Mouse (Mus musculus): ENCODE results near the gene Notch2.

- TF ChIP-seq CTCF (IDR thresholded peaks at IDR 0.05; ENCODE audit: low read depth) (no peak), EP300 (optimal IDR thresholded peaks at IDR 0.05) (no peak)
Measured at GRCm38 (mm10) chr3:98006973-98007372, 6.4 kb upstream of the Notch2 start.

All from stomach, postnatal 0 days (tissue).